Mouse (Mus musculus): ENCODE data around the gene Tpi1. TPM values are rescaled to one million over a fixed set of nuclear protein-coding genes. Genes with fewer than 3 reads are reported as not detected.

Tpi1 gene
- total RNA-seq (2017), result 193 and 201 TPM in 2 replicates

DNA sequence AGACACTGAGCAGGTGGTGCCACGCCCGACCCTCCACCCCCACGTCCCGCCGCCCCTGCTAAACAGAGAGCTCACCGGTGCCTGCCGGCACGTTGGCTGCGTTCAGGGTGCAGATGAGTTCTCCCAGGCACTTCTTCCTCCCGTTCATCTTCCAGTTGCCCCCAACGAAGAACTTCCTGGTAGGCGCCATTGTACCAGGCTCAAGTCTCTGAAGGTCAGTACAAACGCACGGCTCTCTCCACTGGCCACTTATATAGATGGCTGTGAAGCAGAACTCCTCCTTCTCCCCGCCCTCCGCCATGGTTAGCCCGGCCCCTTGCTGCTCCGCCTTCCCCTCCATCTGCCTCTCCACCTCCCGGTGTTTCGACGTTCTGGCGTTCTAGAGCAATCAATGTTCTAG lies at the start of gene Tpi1:
Gene Tpi1 (minus strand): TSS at position 364 of the 400 bp plus-strand sequence.
- ATAC-seq (replicated peaks in 1 of 2; ENCODE audit: insufficient read depth in 1 of 2, low FRiP score in 2 of 2, low TSS enrichment in 1 of 2, low read depth in 1 of 2, poor library complexity in 2 of 2, severe bottlenecking in 2 of 2), result peak; percentile 80 to 83

DNA sequence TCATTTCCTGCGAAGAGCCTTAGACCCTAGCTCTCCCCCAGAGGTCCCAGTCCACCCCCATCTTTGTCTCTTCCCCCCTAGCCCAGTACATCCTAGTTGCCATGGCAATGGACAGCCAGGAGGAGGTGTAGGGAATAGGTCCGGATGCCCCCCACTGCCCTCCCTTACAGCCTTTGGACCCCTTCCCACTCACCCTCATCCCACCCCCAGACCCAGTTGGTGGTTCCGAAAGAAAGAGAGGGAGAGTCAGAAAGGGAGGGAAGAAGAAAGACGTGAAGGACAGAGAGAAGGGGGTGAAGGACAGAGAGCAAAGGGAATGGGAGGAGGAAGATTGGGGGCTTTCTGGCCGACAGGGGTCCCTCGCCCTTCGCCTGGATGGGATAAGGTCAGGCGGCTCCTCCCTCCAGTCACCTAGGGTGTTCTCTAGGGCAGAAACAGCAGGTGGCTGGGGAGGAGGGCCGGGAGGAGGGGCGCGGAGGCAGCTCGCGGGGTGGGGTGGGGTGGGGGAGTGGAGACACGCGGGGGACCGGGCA lies 49.1 kb upstream of the Tpi1 start:
- no peak for ATAC-seq (replicated peaks in 1 of 2; ENCODE audit: insufficient read depth in 1 of 2, low FRiP score in 2 of 2, low TSS enrichment in 1 of 2, low read depth in 1 of 2, poor library complexity in 2 of 2, severe bottlenecking in 2 of 2)

DNA sequence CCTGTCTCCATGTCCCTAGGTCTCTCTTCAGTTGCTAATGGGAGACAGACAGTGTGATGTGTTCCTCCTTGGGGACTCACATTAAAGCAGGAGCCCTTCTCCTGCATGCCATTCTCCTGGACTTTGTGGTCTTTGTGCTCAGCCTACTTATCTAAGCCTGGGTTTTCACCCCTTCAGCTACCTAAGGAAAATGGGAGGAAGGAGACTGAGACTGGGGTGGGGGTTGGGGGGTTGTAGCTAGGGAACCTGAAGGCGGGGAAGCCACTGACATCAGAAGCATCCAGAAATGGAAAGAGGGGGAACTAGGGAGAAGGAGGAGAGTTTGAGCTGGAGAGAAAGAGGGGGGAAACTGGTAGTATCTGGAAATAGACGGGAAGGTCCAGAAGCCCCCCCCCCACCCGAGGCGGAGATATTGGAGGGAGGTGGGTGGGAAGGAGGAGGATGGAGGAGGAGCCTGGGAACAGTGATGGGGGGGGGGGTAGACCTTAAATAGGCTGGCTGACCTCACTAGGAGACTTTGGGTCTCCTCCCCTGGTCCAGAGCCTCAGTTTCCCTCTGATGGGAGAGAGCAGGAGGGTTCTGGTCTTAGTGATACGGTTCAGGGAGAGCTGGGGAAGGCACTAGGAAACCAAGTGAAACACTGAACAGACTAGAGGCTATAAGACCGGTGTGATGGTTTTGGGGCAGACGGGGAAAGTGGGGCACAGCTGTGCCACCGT lies 48.5 kb upstream of the Tpi1 start:
- ATAC-seq (replicated peaks in 1 of 2; ENCODE audit: insufficient read depth in 1 of 2, low FRiP score in 2 of 2, low TSS enrichment in 1 of 2, low read depth in 1 of 2, poor library complexity in 2 of 2, severe bottlenecking in 2 of 2), result no peak

DNA sequence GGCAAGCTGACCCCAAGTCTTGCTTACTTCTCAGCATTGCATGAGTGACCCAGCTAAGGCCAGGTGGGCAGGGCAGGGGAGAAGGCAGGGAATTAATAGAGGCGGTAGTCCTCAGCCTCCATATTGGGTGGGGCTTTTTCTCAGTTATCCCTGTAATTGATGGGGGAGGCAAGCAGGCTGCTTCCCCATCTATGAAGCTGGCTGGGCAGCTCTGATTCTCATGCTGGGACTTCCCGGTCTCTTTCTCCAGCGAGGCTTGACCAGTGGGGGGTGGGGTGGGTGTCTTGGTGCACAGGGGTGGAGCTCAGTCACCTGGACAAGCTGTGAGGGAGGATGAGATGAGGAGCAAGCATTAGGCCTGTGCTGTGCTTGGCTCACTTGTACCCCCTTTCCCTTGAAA lies 47.7 kb upstream of the Tpi1 start:
- ATAC-seq (replicated peaks in 1 of 2; ENCODE audit: insufficient read depth in 1 of 2, low FRiP score in 2 of 2, low TSS enrichment in 1 of 2, low read depth in 1 of 2, poor library complexity in 2 of 2, severe bottlenecking in 2 of 2), result no peak

- no peak for ATAC-seq (replicated peaks in 1 of 2; ENCODE audit: insufficient read depth in 1 of 2, low FRiP score in 2 of 2, low TSS enrichment in 1 of 2, low read depth in 1 of 2, poor library complexity in 2 of 2, severe bottlenecking in 2 of 2)
Observed at GRCm38 (mm10) chr6:124861266-124861665, 47.2 kb upstream of the Tpi1 start.

DNA sequence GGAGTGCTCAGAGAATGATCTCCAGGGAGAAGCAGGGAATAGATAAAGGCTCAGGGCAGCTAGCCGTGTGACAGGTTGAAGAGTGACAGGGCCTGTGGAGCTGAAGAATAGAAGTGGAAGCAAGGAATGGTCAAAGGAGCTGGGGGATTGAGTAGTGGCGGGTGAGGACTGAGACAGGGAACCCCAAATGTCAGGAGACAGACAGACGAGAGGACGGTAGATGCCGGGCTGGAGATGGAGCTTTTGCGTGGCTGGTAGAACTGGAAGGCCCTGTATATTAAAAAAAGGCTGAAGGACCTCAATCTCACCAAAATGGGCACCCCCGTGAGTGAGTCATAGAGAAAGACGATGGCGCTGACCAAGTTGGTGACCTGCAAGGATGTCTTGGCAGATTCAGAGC lies 46.4 kb upstream of the Tpi1 start:
- ATAC-seq (replicated peaks in 1 of 2; ENCODE audit: insufficient read depth in 1 of 2, low FRiP score in 2 of 2, low TSS enrichment in 1 of 2, low read depth in 1 of 2, poor library complexity in 2 of 2, severe bottlenecking in 2 of 2), result no peak

DNA sequence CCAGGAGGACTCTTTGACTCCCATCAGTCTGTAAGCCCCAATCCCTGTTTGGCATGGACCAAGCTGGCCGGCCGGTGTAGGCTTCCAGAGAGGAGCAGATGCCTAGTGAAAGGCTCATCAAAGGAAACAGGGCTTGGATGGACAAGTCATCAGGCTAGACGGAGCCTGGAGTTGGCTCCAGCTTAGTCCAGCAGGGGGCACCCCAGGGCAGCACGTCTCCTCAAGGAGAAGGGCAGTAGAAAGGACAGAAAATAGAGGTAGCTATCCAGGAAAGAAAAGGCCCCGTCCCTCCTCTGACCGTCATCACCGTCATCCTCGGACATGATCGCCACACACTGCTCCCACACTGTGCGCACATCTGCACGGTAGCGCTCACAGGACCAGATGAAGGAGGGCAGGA lies 45.6 kb upstream of the Tpi1 start:
- peak; percentile 64 to 65; a peak in 3 of 4 replicates for ATAC-seq (replicated peaks in 1 of 2; ENCODE audit: insufficient read depth in 1 of 2, low FRiP score in 2 of 2, low TSS enrichment in 1 of 2, low read depth in 1 of 2, poor library complexity in 2 of 2, severe bottlenecking in 2 of 2)

GRCm38 (mm10) chr6:124858561-124859318 lies 44.6 kb upstream of the Tpi1 start:
- ATAC-seq (replicated peaks in 1 of 2; ENCODE audit: insufficient read depth in 1 of 2, low FRiP score in 2 of 2, low TSS enrichment in 1 of 2, low read depth in 1 of 2, poor library complexity in 2 of 2, severe bottlenecking in 2 of 2), result no peak

DNA sequence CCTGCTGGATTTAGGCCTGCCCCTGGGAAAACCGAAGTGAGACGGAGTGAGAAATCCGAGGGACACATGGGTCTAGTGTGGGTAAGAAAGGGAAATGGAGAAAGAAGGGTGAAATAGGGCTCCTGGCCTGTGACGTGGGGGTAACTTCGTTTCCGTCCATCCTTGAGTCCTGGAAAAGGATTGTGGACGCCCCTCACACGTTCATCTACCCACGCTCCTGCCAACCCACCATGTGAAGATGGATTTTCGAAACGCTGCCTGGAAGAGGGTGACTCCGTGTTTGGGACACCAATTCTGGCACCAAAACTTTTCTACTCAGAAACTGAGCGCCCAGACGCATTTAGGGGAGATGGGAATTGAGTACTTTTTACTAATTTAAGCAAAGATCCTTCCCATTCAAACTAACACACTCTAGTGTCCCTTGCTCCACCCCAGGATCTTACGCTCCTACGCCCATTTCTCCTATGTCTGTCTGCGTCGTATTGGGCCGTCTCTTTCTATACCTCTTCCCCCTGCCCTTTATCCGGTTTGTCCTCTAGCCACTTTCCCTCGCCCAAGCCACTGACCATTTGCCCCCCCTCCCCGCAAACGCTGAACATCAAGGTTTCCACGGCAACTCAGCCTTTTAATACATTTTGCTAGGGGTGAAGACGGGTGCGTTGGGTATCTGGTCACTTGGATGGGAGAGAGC lies 43.9 kb upstream of the Tpi1 start:
- no peak for ATAC-seq (replicated peaks in 1 of 2; ENCODE audit: insufficient read depth in 1 of 2, low FRiP score in 2 of 2, low TSS enrichment in 1 of 2, low read depth in 1 of 2, poor library complexity in 2 of 2, severe bottlenecking in 2 of 2)

DNA sequence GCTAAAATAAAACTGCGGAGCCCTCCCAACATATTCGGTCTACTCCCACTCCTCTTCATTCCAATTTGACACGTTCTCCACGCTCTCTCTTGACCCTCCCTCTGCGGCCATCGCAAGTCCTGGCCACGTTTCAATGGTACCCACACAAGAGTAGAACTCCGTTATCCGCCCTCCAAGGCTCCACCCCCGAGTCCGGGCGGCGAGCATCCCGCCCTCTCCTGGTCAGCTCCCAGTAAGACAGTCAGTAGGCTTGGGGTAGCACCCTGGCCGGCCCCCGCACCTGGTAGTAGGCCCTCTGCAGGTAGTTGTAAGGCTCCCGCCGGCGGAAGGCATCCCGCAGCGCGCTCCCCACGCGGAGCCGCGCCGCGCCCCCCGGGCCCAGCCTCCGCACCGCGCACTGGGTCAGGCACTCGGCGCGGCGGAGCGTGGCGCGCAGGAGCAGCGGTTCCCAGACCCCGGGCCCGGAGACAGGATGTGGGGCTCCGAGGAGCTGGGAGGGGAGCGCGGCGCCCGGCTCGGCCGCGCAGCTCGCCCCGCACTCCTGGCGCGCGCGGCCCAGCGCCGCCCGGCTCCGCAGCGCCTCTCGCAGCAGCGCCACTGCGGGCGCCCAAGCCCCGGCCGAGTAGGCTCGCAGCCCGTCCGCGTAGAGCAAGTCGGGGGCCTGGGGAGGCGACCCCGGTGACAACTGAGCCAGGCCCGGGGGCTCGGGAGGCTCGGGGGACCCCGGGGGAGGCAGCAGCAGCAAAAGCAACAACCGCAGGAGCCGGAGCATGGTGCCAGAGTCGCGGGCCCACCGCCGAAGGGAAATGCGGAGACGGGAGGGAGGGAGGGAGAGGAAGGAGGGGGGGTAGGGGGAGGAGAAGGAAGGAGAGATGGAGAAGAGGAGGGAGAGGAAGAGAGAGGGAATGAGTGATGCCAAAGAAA lies 43.1 kb upstream of the Tpi1 start, which contains the start of gene P3h3:
Gene P3h3 (minus strand): TSS at position 837 of the 924 bp plus-strand sequence.
- ATAC-seq (replicated peaks in 1 of 2; ENCODE audit: insufficient read depth in 1 of 2, low FRiP score in 2 of 2, low TSS enrichment in 1 of 2, low read depth in 1 of 2, poor library complexity in 2 of 2, severe bottlenecking in 2 of 2), result peak; percentile 69 to 87

GRCm38 (mm10) chr6:124856321-124856720 lies 42.2 kb upstream of the Tpi1 start:
- ATAC-seq (replicated peaks in 1 of 2; ENCODE audit: insufficient read depth in 1 of 2, low FRiP score in 2 of 2, low TSS enrichment in 1 of 2, low read depth in 1 of 2, poor library complexity in 2 of 2, severe bottlenecking in 2 of 2), result no peak

DNA sequence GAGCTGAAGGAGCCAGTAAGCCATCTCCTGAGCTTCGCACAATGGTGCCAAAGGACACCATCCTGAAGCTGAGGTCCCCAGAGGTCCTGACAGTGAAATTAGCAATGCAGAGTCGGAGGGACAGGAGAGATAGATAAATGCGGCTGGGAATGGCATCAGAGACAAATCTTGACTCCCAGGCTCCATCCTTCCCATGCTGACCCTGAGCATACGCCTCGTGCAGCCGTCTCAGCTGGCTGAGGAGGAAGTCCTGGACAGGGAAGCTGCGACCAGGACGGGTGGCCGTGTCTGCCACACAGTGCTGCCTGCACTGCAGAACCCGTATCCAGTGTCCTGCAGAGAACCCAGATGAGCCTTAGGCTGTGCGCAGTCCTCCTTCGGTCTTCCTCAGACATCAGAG lies 40.6 kb upstream of the Tpi1 start:
- ATAC-seq (replicated peaks in 1 of 2; ENCODE audit: insufficient read depth in 1 of 2, low FRiP score in 2 of 2, low TSS enrichment in 1 of 2, low read depth in 1 of 2, poor library complexity in 2 of 2, severe bottlenecking in 2 of 2), result no peak

DNA sequence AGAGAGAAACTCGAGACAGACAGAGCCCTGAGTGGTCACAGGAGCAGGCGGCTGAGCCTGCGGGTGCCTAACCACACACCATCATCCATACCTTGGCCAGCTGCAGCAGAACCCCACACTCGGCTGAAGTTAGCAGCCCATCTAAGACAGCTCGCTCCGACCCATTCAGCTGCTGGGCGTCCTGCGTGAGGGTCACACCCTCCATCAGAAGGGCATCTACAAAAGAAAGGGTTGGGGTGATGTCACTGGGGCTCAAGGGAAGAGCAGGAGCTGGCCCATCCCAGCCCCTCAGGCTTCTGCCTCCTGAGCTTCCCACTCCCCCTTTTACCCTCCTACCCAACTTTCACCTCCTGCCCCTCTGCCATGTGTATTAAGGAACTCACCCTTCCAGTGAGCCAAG lies 36.4 kb upstream of the Tpi1 start:
- ATAC-seq (replicated peaks in 1 of 2; ENCODE audit: insufficient read depth in 1 of 2, low FRiP score in 2 of 2, low TSS enrichment in 1 of 2, low read depth in 1 of 2, poor library complexity in 2 of 2, severe bottlenecking in 2 of 2), result no peak

GRCm38 (mm10) chr6:124847305-124847704 lies 33.2 kb upstream of the Tpi1 start:
- ATAC-seq (replicated peaks in 1 of 2; ENCODE audit: insufficient read depth in 1 of 2, low FRiP score in 2 of 2, low TSS enrichment in 1 of 2, low read depth in 1 of 2, poor library complexity in 2 of 2, severe bottlenecking in 2 of 2), result peak; percentile 78 to 90; a peak in 3 of 4 replicates

GRCm38 (mm10) chr6:124840241-124841167 lies 26.4 kb upstream of the Tpi1 start, which contains the start of gene Gnb3:
Gene Gnb3, minus strand, starts transcription at chr6:124840275.
- peak; percentile 54 to 65 for ATAC-seq (replicated peaks in 1 of 2; ENCODE audit: insufficient read depth in 1 of 2, low FRiP score in 2 of 2, low TSS enrichment in 1 of 2, low read depth in 1 of 2, poor library complexity in 2 of 2, severe bottlenecking in 2 of 2)

DNA sequence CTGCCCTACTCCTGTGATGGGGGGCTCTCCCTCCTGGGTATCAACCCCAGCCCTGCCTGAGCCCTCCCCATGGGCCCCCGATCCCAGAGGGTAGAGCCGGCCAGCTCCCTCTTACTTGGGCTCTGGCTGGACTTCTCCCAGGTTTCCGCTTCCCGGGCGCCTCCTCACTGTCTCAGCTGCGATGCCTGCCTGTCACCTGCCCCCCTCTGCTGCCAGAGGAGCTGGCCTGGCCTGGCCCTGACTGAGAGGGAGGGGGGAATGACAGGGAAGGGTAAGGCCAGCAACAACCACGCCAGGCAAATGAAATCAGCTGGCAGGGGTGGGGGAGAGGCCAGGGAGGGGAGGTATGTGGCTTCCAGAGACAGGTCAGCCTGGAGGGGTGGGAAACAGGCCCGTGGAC lies 25.7 kb upstream of the Tpi1 start:
- ATAC-seq (replicated peaks in 1 of 2; ENCODE audit: insufficient read depth in 1 of 2, low FRiP score in 2 of 2, low TSS enrichment in 1 of 2, low read depth in 1 of 2, poor library complexity in 2 of 2, severe bottlenecking in 2 of 2), result no peak
